Mouse (Mus musculus): Measurements from ENCODE around the gene Atrnl1.

DNA sequence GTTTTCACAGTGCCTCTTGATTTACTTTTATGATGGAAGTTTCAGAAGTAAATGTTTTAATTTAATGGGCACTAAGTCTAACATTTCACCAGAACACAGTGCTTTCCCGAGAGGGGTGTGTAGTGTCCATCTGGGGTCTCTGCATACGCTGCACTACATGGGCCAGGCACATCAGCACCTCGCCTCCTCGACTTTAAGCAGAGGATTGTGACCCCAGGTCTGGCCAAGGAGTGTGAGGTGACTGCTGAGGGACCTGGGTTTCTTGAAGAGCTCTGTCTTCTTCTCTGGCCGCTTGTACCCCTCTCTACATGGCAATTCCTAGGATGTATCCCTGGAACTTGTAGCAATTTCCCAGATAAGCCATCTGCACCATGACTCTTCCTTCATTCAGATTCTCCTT, 422.4 kb downstream of the Atrnl1 start:
- TF ChIP-seq GATA1 (IDR thresholded peaks at IDR 0.05; ENCODE audit: borderline replicate concordance, low read length) (no peak), FLI1 (IDR thresholded peaks at IDR 0.05; ENCODE audit: low read length) (no peak)

All from megakaryocyte, embryonic 14.5 days (primary cell).